Mouse (Mus musculus) small intestine, adult 2 months (tissue): ENCODE results near the gene Bnip1.

Source experiments
- CTCF ChIP-seq: fragments of 200-500 bp; IDR thresholded peaks from 2 replicates; pipeline ENCODE4 v1.5.1; 2012; ENCODE audit warnings: low read depth, mild to moderate bottlenecking, control low read depth, inconsistent platforms, low read length, moderate library complexity, mixed read lengths; ENCODE audit not compliant: insufficient replicate concordance, insufficient read length; ENCODE audit errors: extremely low read depth
- POLR2A ChIP-seq: fragments of 200-500 bp; IDR thresholded peaks from 2 replicates; pipeline ENCODE4 v1.6.1; 2012; ENCODE audit warnings: low read depth, mild to moderate bottlenecking, control low read depth, inconsistent platforms, low read length, moderate library complexity

DNA sequence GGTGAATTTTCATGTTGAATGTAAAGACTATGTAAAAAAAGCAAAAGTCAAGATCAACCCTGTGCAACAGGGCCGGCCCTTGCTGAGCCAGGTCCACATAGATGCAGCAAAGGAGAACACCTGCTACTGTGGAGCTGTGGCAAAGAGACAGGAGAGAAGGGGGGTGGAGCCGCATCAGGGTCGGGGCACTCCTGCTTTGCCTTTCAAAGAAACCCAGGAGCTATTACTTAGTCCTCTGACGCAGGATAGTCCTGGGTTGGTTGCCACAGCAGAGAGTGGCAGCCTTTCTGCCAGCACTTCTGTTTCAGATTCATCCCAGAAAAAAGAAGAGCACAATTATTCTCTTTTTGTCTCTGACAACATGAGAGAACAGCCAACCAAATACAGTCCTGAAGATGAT lies 38.3 kb upstream of the Bnip1 start:
- TF ChIP-seq POLR2A = no peak
- TF ChIP-seq CTCF = no peak
